Mouse (Mus musculus) heart, postnatal 25 days (tissue): ENCODE data around the gene Suclg1. TPM values are rescaled to one million over a fixed set of nuclear protein-coding genes. Genes with fewer than 3 reads are reported as not detected.

Experiments used
- DNase-seq: peaks from one replicate; pipeline ENCODE4 v3.0.0; 2022; ENCODE audit warnings: low spot score
- intact Hi-C: fragments of 180-260 bp; cut with DNase I; formaldehyde crosslinking; loops from one replicate; pipeline ENCODE4 v1.15.1; 2025
- total RNA-seq, 2 experiments: library from RNA; stranded (reverse); gene quantifications; 2 replicates each; pipeline ENCODE4 v1.2.3; 2021

The Suclg1 gene
- total RNA-seq, 2 experiments from 2014 or later = 581 TPM

DNA sequence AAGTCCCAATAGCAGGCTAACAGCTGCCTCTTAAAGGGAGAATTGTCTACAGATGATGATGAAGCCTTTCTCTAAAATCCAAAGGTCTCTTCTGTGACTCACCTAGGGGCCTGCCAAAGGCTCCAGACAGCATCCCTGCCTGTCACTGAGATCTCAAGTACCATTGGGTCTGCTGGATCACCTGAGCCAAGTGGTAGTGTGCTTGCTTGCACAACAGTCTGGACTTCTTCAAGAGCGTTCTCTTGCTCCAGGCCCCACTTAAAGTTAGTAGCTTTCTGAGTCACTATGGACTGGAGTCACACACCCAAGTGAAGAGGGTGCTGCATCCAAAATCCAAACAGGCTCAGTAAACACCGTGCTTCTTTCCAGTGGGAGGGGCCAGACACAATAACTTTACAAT is 1.4 kb upstream of the Suclg1 start:
- DNase-seq = no peak
- intact Hi-C loops = no loop called here

DNA sequence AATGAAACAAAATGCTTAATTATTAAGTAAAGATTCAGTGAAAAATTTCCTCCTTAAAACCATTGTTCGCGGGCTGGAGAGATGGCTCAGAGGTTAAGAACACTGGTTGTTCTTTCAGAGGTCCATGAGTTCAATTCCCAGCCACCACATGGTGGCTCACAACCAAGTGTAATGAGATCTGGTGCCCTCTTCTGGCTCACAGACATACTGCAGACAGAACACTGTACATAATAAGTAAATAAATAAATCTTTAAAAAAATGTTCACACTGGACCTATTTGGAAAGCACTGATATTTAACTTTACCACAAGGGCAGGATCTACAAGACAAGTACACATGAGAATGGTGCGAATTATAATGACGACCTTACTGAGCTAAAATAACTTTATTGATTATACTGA is 730 bp upstream of the Suclg1 start:
- intact Hi-C loops = no loop called here
- DNase-seq = no peak

DNA sequence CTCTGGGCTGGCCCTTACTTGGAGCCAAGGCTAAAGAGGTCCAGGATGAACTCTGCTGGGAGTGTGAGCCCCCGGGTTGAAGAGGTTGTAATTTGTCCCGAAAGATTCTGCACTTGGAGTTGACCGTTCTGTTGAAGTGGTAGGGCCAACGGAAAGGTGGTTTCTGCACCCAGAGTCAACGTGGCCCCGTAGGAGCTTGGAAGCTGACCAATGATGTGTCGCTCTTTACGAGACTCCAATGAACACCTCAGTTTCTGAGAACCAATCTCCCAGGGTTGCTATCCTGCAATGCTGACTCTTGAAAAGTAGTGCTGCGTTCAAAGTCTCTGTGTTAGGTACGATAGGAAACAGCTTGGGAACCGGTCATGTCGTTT is 854 bp downstream of the Suclg1 start:
- intact Hi-C loops = no loop called here
- DNase-seq = no peak

DNA sequence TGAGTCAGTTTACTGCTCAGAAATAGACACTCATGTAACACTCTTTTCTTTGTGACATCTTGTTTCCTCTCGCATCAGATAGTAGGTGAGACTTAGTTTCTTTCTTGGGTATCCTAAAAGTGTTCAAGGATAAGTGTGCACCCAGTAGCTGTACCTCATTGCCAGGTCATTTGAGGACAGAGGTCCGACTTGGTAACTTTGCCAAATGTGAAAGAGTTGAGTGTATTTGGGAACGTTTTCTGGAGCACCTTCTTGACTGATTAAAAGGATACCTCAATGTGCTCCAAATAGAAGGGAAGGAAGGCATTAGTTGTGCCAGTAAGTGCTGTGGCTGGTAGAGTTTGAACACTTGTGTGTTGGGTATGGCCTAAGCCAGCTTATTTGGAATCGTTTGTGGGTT is 1.7 kb downstream of the Suclg1 start:
- intact Hi-C loops = no loop called here
- no peak for DNase-seq

DNA sequence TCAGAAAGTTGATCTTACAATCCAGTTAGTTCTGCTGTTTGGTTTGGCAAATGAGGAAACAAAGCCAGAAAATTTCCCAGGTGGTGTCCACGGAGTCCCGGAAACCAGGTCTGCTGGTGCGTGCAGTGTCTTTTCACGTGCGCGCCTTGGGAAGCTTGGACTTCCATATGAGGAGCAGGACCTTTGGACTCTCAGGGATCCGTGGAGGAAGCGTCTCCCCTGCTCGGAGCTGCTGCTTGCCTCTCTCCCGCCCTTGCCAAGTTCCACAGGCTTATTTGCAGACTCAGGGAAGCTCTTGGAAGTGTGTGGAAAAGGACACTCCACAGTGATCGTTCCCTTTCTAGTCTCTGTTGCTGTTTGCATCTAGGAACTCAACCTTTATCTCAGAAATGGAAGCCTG is 3.2 kb downstream of the Suclg1 start:
- no peak for DNase-seq
- intact Hi-C loops = no loop called here

DNA sequence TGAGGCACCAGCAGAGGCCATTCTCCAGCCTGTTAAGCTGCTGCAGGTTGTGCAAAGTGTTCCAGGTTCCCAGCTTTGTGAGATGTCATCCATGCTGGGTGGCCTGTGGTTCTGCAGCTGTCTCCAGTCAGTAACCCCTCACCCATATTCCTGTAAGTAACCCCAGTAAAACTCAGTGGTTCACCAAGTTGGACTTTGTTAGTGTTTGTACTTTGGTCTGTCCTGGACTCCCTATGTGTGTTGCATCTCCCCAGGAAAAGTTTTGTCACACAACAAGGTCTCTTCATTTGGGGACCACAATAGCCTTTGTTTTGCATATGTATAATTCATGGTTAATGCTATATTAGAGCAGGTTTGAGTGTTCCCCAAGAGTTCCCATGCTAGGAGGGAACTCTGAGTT is 4.2 kb downstream of the Suclg1 start:
- DNase-seq = no peak
- intact Hi-C loops = no loop called here

DNA sequence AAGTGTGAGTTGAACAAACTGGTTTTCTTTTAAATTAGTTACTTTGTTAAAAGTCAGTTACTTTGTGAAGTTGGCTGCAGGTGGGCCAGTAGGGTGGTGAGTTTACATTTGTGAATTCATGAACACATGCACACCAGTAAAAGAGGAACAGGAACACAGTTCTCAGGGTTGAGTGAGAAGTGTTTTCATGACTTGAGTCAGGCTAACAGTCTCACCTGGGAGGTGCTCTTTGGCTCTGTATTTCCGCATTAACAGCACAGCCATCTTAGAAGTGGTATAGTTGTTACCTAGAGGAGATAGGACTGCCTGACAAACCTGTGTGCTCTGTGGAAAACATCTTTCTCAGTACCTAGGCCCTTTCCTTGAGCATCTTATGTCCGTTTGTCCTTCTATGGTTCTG is 4.8 kb downstream of the Suclg1 start:
- intact Hi-C loops = no loop called here
- no peak for DNase-seq

DNA sequence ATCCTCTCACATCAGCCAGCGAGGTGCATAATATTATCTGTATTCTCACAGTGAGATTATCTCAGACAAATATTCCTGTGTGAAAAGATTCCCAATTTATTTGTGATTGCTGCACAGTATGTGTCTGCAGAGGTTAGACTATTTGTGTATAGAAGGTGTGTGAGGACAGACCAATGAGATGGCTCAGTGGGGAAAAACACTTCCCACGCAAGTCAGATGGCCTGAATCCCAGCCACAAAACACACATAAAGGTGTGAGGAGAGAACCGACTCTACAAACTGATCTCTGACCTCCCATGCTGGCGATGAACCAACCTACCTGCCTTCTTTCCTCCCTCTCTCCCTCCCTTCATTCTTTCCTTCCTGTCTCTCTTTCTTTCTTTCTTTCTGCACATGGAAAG is 5.4 kb downstream of the Suclg1 start:
- no peak for DNase-seq
- intact Hi-C loops = no loop called here

DNA sequence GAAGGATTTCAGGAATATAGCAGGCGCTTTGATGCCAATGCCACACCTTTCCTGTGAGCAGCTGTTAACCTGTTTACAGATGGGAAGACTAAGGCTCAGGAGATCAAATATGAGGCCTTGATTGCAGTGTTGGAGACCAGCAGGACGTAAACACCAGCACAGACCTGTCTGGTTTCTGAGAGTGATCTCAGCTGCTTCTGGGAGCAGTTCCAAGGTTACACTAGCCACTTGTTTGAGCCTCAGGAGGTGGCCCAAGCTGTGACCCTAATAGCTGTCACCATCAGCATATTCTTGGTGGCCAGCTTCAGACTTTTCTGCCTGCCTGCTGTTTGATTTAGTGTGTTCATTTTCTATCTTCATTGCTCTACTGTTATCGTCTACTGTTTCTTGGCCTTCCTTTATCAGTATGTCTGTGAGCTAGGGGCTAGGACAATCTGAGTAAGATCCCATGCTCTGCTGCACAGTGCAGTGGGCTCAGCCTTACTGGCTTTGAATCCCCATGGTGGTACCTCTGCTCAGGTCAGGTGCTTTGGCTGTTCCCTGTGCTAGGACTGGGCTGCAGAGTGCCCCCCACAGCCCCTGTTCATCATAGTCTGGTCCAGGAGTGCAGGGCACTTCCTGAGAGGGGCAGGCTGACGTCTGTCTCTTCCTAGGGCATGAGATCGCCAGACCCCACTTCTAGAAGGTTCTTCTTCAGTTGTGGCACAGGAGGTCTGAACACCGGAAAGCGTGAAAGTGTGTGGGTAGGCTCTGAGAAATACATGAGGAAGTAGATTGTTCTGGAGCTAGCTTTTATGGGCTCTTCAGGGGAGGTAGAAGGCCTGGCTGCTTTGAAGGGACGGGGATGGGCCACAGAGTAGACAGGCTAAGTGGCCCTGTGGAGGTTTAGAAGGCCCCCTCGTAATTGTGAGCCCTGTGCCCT is 6.4 kb downstream of the Suclg1 start:
- DNase-seq = no peak

DNA sequence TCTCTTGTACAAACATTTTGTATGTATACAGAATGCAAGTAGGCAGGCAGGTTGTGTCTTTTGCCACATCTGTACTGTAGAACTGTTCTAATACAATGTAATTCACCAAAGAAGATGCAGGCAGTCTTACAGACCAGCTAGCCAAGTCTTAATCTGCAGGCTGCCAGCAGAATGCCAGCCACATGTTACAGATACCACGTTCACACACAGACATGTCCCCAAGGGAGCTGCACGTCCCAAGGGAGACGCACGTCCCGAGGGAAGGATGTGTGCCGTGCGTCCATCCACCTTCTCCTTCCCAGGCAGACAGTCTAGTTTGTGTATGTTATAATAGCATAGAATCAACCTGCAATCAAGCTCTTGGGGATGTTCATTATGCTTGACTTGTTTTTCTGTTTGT is 8.9 kb downstream of the Suclg1 start:
- intact Hi-C loops = no loop called here
- no peak for DNase-seq

More for the DNA sequence above, 6.4 kb downstream of the Suclg1 start:
- intact Hi-C loops = no loop called here

DNA sequence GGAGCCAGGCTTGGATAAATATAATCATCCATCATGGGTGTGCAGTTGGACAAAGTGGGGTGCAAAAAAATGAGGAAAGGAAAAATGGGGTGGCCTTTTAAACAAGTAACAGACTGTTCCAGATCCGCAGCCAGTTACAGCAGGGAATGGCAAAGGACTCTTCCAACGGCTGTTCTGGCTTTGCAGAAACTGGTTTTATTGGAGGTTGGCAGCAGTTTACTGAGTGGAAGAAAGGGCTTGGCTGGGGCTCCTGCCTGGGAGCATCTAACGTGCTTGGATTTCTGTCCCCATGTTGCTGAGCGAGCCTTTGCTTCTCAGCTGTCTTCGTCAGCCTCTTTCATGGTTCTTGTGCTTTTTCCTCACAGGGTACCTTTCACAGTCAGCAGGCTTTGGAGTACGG is 11.9 kb downstream of the Suclg1 start:
- DNase-seq = no peak
- intact Hi-C loops = no loop called here

DNA sequence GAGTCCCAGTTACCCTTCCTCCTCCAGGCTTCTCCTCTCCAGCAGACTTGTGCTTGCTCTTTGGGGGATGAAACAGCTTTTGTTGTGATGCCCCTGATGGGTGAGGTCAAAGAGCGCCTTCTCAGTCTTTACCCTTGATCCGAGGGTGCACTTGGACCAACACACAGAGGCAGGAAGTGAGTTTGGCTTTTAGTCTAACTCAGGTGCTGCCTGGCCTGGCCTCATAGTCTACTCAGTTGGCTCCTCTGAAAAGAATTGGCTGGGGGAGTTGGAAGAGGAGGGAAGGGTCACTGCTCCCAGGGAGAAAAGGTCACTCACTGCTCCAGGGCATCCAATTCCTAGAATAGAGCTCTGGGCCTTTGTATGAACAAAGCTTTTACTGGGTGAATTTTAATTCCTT is 16.6 kb downstream of the Suclg1 start:
- intact Hi-C loops = no loop called here

DNA sequence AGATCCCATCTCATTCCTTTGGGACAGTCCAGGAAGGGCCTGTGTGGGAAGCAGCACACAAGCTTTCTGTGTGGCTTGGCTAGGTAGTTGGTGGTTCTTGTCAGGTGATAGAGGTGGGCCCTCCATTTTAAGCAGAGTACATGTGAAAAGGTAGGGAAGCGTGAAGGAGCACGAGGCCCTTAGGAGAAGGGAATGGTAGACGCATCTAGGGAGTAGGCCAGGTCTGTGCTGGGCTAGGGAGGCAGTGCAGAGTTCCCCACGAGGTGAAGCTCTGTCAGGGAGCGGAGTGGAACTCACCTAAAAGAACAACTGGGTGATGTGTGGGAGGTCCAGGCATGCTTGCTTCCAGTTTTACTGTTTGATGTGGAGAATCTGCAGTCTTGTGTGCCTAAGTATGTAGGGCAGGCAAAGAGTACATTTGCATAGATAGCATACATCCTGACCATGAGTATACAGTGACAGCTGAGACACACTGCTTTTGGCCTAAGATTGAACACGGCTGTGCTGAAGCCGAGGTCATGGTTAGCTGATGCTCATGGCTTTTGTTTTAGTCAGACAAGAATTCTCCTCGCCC is 19.6 kb downstream of the Suclg1 start:
- intact Hi-C loops = no loop called here
- no peak for DNase-seq

More for the DNA sequence above, 16.6 kb downstream of the Suclg1 start:
- no peak for DNase-seq

DNA sequence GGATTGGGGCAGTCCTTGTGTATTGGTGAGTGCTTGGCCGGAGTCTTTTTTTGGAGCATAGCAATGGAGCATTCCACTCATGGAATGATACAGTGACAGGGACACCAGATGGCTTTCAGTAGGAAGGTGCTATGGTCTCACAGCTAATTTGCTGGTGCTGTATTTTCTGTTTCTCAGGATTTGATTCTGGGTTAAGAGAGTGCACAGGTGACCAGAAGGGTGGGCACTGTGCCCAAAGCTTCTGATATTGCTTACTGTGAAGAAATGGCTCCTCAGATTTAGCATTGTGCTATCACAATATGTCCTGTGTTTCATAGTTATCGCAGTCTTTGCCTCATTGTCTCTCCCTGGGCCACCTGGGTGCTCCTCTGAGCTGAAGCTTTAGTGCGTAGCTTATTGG is 21.2 kb downstream of the Suclg1 start:
- no peak for DNase-seq
- intact Hi-C loops = no loop called here

DNA sequence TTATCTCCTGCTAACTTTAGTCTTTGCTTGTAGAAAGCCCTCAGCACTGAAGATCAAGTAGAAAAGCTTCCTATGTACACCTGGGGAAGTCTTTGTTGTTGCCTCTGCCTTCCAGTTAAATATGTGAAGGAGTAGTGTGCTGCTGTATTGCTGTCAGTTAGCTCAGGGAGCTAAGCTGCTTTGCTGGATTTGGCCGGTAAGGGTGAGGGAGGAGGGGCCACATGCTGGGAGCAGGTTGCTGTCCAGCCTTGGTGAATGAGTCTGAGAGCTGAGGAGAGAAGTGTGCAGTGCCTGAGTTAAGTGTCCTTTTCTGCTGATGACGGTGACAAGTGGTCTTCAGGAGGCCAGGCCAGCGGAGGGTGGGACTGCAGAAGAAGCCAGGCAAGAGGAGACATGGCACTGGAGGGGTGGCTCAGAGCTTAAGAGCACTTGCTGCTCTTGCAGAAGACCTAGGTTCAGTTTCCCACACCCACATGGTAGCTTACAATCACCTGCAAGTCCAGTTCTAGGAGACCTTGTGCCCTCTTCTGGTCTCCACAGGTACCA is 23.4 kb downstream of the Suclg1 start:
- intact Hi-C loops = no loop called here
- DNase-seq = no peak

DNA sequence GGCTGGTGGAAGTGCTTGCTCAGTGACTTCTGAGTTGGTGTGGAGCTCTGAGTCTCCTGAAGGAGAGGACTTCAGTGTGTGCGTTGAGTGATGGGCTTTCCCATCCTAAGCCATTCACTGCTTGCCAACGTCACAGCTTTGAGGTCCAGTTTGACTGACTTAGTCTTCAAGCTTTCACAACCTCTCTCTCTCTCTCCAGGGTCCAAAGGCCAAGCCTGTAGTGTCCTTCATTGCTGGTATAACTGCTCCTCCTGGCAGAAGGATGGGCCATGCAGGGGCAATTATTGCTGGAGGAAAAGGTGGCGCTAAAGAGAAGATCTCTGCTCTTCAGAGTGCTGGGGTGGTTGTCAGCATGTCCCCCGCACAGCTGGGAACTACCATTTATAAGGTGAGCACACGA is 26.8 kb downstream of the Suclg1 start:
- no peak for DNase-seq
- intact Hi-C loops = no loop called here

DNA sequence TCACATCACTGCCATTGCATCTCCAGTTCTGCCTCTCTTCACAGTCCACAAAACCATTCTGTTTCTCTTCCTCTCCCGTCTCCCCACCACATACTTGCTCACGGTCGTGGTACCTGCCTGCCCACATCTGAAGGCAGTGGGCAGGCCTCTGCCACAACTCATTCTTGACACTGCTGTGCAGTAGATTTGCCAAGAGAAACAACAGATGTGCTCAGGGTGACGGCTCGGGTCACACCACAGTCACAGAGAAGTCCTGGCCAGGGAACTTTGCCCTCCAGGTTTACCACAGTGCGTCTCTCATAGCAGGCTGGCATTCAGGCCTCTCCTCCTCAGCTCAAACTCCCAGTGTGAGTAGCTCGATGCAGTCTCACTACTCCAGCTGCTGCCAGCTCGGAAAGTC is 31.5 kb downstream of the Suclg1 start:
- intact Hi-C loops = no loop called here

DNA sequence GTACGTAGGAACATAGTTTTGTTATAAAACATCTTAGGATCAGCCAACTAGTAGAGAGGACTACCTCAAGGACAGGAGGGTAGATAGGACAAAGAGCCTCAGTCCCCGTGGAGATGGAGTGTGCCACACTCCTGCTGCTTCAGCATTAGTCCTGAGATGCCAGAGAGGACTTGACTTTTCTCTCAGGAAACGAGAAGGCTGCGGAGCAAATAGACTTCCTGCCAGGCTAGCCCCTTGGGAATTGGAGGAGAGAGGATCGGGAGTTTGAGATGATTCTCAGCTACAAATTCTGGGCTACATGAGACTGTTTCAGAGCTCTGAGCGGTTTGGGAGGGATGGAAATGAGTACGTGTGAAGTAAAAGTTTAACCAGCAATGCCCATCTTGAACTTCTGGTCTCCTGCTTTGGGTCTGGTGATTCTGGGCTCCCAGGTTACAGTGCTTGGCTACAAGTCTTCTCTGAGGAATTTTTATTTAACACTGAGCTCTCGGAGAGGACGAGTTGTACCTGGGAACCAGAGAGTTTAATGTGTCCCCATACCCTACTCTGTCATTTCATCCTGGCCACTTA is 32.4 kb downstream of the Suclg1 start:
- intact Hi-C loops = no loop called here
- no peak for DNase-seq

More for the DNA sequence above, 31.5 kb downstream of the Suclg1 start:
- no peak for DNase-seq

DNA sequence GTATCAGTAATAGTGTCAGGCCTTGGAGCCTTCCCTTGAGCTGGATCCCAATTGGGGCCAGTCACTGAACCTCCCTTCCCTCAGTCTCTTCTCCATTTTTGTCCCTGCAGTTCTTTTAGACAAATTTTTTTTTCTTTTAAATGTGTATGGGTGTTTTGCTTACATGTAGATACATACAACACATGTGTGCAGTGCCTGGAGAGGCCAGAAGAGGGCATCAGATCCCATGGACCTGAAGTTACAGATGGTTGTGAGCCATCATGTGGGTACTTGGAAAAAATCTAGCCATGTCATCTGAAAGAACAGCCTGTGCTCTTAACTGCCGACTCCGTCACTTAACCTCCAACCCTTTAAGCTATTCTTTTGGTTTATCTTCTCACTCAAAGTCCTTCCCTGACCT is 38.1 kb downstream of the Suclg1 start:
- intact Hi-C loops = no loop called here
- DNase-seq = no peak

DNA sequence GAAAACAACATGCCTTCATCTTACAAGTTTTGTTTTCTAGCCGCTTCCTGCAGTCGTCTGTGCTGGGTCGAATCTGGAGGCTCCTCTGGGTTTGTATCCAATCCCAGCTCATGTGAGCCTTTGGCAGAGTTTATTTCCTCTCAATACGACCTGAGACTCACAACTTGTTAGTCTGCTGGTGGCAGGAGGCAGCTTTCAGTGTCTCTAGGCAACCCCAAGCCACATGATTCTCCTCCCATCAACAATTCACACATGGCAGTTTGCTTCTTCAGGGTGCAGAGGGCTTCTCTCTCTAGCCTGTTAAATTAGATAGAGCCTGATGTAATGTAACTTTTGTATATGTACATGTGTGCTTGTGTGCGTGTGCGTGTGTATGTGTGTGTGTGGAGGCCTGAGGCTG is 58.7 kb downstream of the Suclg1 start:
- no peak for DNase-seq
- intact Hi-C loops = no loop called here
